Mouse (Mus musculus): ENCODE results near the gene Spata21. TPM values are rescaled to one million over a fixed set of nuclear protein-coding genes. Genes with fewer than 3 reads are reported as not detected.
A peak's percentile ranks its signal among the peaks of the same experiment; 100 is the strongest.
"Not testable (repeated sequence)": the region's sequence is repeated elsewhere in the genome, so short reads cannot be mapped to it uniquely, and the experiment has no call there.

The Spata21 gene
- polyA plus RNA-seq, 1 experiment from 2014 or later = not detected

GRCm38 (mm10) chr4:141133227-141133626, 45.1 kb downstream of the Spata21 start:
- Histone ChIP-seq H3K9me3 (replicated peaks) (no peaks in the 10 kb centered on the region), H3K4me1 (peaks cover 63% of the 10 kb centered on the region), H3K4me2 (replicated peaks) (no peak overlapping the region), H3K36me3 (no peaks in the 10 kb centered on the region), H3K9ac (no peak overlapping the region), H3K4me3 (no peak overlapping the region), H3K27me3 (no peaks in the 10 kb centered on the region), H3K27ac (no peak overlapping the region)
- ATAC-seq (ENCODE audit: low FRiP score) = no peak
- WGBS = 67% methylated on average over 8 of the region's 8 CpGs

DNA sequence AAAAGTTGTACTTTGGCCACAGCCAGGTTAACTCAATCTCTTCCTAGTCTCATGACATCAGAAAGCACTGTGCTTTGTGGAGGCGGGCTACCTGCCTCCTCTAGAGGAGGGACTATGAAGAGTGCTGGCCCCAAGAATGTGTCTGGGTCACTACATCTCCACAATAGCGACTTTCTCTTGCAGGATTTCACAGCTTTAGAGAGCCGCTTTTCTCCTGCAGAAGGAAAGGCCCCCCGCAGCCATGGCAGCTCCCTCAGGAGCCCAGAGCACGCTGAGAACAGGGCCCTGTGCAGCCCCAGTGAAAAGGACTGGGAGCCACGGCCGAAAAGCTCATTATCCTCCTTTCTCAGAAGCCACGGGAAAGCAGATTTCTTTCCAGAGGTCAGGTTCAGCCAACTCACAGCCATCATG, 45.9 kb downstream of the Spata21 start:
- 16% methylated on average over 8 of the region's 8 CpGs for WGBS
- Histone ChIP-seq H3K4me3 (no peak overlapping the region), H3K27me3 (no peaks in the 10 kb centered on the region), H3K4me2 (replicated peaks) (peak overlapping the region; percentile 6), H3K36me3 (no peaks in the 10 kb centered on the region), H3K9ac (peak overlapping the region; percentile 27; the same call in 1 of the 2 replicates), H3K4me1 (peaks cover 69% of the 10 kb centered on the region), H3K9me3 (replicated peaks) (no peaks in the 10 kb centered on the region), H3K27ac (peak overlapping the region; percentile 71)
- ATAC-seq (ENCODE audit: low FRiP score) = no peak

- no peak overlapping the region for H3K4me3 ChIP-seq
- H3K4me1 ChIP-seq = peaks cover 69% of the 10 kb centered on the region
- H3K9me3 ChIP-seq (replicated peaks) = no peaks in the 10 kb centered on the region
- peak overlapping the region; percentile 71 for H3K27ac ChIP-seq
- peak overlapping the region; percentile 6; the same call in 1 of the 2 replicates for H3K4me2 ChIP-seq (replicated peaks)
- H3K36me3 ChIP-seq = no peaks in the 10 kb centered on the region
- WGBS = 76% methylated on average over 20 of the region's 20 CpGs
- H3K27me3 ChIP-seq = no peaks in the 10 kb centered on the region
- no peak for ATAC-seq (ENCODE audit: low FRiP score)
- H3K9ac ChIP-seq = peak overlapping the region; percentile 27; the same call in 1 of the 2 replicates
These were observed 46.8 kb downstream of the Spata21 start for GRCm38 (mm10) chr4:141134751-141135530.

DNA sequence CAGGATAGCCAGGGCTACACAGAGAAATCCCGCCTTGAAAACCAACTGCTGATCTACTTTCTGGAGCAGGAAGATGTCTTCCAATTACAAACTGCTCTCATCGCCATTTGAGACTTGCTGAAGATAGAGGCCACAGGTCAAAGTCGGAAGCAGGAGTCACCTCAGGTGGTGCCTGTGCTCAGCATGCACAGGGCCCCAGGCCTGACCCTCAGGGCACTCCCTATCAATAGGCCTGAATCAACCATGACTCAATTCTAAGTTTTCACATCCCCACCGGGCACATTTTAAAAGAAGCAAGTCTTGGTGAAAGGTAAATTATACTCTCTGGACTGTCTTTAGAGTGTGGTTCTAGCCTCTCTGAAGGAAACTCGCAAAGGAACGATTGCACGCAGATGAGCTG, 48.0 kb downstream of the Spata21 start:
- Histone ChIP-seq H3K4me1 (peaks cover 66% of the 10 kb centered on the region), H3K27ac (peak overlapping the region; percentile 5; the same call in 1 of the 2 replicates), H3K9ac (no peak overlapping the region), H3K9me3 (replicated peaks) (no peaks in the 10 kb centered on the region), H3K36me3 (no peaks in the 10 kb centered on the region), H3K4me3 (no peak overlapping the region), H3K4me2 (replicated peaks) (no peak overlapping the region), H3K27me3 (no peaks in the 10 kb centered on the region)
- WGBS = 64% methylated on average over 7 of the region's 7 CpGs
- ATAC-seq (ENCODE audit: low FRiP score) = no peak

DNA sequence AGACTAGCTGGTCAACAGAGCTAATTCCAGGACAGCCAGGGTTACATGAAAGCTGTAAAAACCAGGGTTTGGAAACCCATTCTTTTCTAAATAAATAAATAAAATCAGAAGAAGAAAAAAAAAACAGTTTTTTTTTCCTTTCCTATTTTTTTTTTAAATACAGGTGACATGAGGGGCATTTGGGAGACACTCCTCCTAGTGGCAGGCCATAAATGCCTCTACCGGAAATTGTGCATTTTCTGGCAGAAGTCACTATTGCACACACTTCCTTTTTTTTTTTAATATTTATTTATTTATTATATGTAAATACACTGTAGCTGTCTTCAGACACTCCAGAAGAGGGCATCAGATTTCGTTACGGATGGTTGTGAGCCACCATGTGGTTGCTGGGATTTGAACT, 49.6 kb downstream of the Spata21 start:
- not testable (repeated sequence) for H3K36me3 ChIP-seq; H3K27ac ChIP-seq; H3K9me3 ChIP-seq (replicated peaks); H3K27me3 ChIP-seq; ATAC-seq (ENCODE audit: low FRiP score); H3K9ac ChIP-seq; H3K4me3 ChIP-seq
- peaks cover 50% of the 10 kb centered on the region for H3K4me1 ChIP-seq
- 81% methylated on average over 3 of the region's 3 CpGs for WGBS
- H3K4me2 ChIP-seq (replicated peaks) = peak overlapping the region; percentile 85

- WGBS = 6% methylated on average over 29 of the region's 29 CpGs
These were observed 50.4 kb downstream of the Spata21 start for GRCm38 (mm10) chr4:141138425-141139115.

DNA sequence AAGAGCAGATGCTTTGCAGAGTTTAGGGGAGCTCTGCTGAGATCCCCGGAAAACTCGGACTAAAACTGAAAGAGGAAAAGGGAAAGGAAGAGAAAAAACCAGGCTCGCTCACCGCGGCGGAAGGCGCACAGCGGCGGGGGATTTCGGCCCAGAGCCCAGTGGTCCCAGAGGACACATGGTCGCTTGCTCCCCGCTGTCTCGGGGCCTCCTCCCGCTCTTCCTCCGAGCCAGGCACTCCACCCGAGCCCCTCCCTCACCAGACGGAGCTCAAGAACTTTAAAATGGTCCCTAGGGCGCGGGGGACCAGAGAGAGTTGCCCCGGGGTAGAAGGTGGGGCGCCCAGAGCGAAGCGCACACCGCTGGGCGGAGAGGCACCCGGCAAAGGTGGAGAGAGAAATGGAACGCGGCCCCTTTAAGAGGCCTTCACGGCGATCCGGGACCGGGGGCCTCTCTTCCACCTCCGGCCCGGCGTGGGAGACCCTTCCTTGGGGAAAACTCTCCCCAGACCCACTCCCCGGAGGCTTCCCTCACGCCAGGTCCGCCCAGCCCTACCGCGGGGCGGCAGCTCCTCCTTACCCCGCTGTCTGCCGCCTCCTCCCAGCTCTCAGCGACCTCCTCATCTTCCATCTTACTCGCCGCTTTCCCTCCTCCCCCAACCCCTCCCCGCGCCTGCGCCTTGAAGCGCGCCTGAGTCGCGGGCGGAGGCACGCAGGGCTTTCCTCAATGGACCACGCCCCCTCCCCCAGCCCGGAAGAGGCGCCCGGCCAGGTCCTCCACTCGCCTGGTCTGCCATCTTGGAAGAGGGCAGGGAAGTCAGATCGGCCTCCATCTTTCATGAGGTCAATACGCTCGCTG, 51.2 kb downstream of the Spata21 start, which contains the start of gene Szrd1:
Szrd1 (minus strand) TSS at position 660 of the 855 bp plus-strand sequence.
- H3K27ac ChIP-seq = peak within 1 kb of the TSS; percentile 91
- peak within 1 kb of the TSS; percentile 88 for H3K9ac ChIP-seq
- peak; percentile 96 for ATAC-seq (ENCODE audit: low FRiP score)
- H3K4me1 ChIP-seq = peaks cover 39% of the 10 kb centered on the region
- WGBS = under 1% methylated on average over 62 of the region's 63 CpGs
- H3K27me3 ChIP-seq = no peaks in the 10 kb centered on the region
- no peaks in the 10 kb centered on the region for H3K36me3 ChIP-seq
- peak within 1 kb of the TSS; percentile 76 for H3K4me3 ChIP-seq
- H3K9me3 ChIP-seq (replicated peaks) = no peaks in the 10 kb centered on the region
- peak within 1 kb of the TSS; percentile 85 for H3K4me2 ChIP-seq (replicated peaks)

More at GRCm38 (mm10) chr4:141138425-141139115, 50.4 kb downstream of the Spata21 start:
- ATAC-seq (ENCODE audit: low FRiP score) = no peak; the same call in 1 of the 2 replicates
- Histone ChIP-seq H3K9me3 (replicated peaks) (no peaks in the 10 kb centered on the region), H3K9ac (peak overlapping the region; percentile 88), H3K4me2 (replicated peaks) (peak overlapping the region; percentile 85), H3K4me3 (peak overlapping the region; percentile 76), H3K27me3 (no peaks in the 10 kb centered on the region), H3K4me1 (peaks cover 44% of the 10 kb centered on the region), H3K27ac (peak overlapping the region; percentile 52; the same call in 1 of the 2 replicates), H3K36me3 (no peaks in the 10 kb centered on the region)

DNA sequence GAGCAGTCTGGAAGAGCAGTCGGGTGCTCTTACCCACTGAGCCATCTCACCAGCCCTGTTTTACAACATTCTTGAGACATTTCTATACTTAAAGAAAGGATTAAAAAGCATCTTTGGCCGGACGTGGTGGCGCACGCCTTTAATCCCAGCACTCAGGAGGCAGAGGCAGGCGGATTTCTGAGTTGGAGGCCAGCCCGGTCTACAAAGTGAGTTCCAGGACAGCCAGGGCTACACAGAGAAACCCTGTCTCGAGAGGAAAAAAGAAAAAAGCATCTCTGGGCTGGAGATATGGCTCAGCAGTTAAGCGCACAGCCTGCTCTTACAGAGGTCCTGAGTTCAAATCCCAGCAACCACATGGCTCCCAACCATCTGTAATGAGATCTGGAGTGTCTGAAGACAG, 52.2 kb downstream of the Spata21 start:
- not testable (repeated sequence) for H3K4me3 ChIP-seq; H3K9me3 ChIP-seq (replicated peaks); H3K27ac ChIP-seq; H3K9ac ChIP-seq; H3K4me2 ChIP-seq (replicated peaks); H3K27me3 ChIP-seq; H3K36me3 ChIP-seq; ATAC-seq (ENCODE audit: low FRiP score)
- 91% methylated on average over 9 of the region's 9 CpGs for WGBS
- H3K4me1 ChIP-seq = peaks cover 29% of the 10 kb centered on the region

GRCm38 (mm10) chr4:141140967-141141366, 52.8 kb downstream of the Spata21 start:
- no peak for ATAC-seq (ENCODE audit: low FRiP score)
- no peak overlapping the region for H3K9ac ChIP-seq
- H3K4me1 ChIP-seq = peaks cover 25% of the 10 kb centered on the region
- no peak overlapping the region for H3K4me3 ChIP-seq
- no peaks in the 10 kb centered on the region for H3K9me3 ChIP-seq (replicated peaks)
- WGBS = 94% methylated on average over 6 of the region's 6 CpGs
- H3K27ac ChIP-seq = no peak overlapping the region
- H3K36me3 ChIP-seq = no peaks in the 10 kb centered on the region
- no peak overlapping the region for H3K4me2 ChIP-seq (replicated peaks)
- no peaks in the 10 kb centered on the region for H3K27me3 ChIP-seq

DNA sequence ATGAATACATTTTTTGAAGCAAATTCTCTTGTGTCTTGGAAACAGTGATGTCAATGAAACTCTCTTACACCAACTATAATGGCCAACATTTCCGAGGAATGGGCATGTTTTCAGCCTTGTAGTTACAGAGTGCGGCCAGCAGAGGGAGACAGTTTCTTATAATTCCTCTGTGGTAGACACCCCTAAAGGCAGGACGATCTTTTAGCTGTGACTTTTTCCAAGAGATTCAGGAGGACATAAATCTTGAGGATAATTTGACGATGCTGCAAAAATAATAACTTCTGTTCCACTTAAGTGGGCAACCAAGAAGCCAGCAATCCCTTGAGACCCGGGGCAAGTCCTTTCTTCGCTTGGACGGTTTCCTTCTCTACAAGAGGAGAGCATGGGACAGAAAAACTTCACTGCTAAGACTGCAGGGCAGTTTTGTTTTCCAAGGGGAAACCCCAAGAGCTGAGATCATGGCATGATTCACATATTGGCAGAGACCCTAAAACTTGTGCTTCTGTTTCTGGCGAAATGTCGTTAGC, 54.2 kb downstream of the Spata21 start:
- Histone ChIP-seq H3K9me3 (replicated peaks) (no peaks in the 10 kb centered on the region), H3K27me3 (no peaks in the 10 kb centered on the region), H3K9ac (no peak overlapping the region), H3K4me2 (replicated peaks) (no peak overlapping the region), H3K36me3 (no peaks in the 10 kb centered on the region), H3K4me3 (no peak overlapping the region), H3K4me1 (peaks cover 15% of the 10 kb centered on the region), H3K27ac (no peak overlapping the region)
- 29% methylated on average over 9 of the region's 9 CpGs for WGBS
- ATAC-seq (ENCODE audit: low FRiP score) = no peak

- H3K36me3 ChIP-seq; H3K4me3 ChIP-seq; H3K4me2 ChIP-seq (replicated peaks); H3K27ac ChIP-seq; ATAC-seq (ENCODE audit: low FRiP score); H3K27me3 ChIP-seq; H3K9ac ChIP-seq; H3K9me3 ChIP-seq (replicated peaks): not testable (repeated sequence)
- peaks cover 18% of the 10 kb centered on the region for H3K4me1 ChIP-seq
- WGBS = 92% methylated on average over 12 of the region's 16 CpGs
These were observed 57.0 kb downstream of the Spata21 start for GRCm38 (mm10) chr4:141145124-141145523.

All from hindbrain, embryonic 12.5 days (tissue).